Mouse (Mus musculus) midbrain, embryonic 16.5 days (tissue): ENCODE measurements around the gene Slc22a16. TPM values are rescaled to one million over a fixed set of nuclear protein-coding genes. Genes with fewer than 3 reads are reported as not detected.

ENCODE experiments used
- ATAC-seq: fragments of 200-750 bp; cut with Nextera tagmentation; 2 replicates; pipeline ENCODE4 v1.8.0; 2017; ENCODE audit warnings: moderate TSS enrichment
- H3K27ac ChIP-seq: fragments of 300-500 bp; sonication (generic); 2 replicates; pipeline ENCODE4 v1.5.1; 2014; ENCODE audit warnings: mild to moderate bottlenecking, low read length, mixed read lengths
- H3K27me3 ChIP-seq: fragments of 300-500 bp; sonication (generic); 2 replicates; pipeline ENCODE4 v1.6.1; 2014; ENCODE audit warnings: low read depth, low read length, mixed read lengths; ENCODE audit not compliant: control insufficient read depth, insufficient read depth
- H3K36me3 ChIP-seq: fragments of 300-500 bp; sonication (generic); 2 replicates; pipeline ENCODE4 v1.6.1; 2014; ENCODE audit warnings: mild to moderate bottlenecking, low read length, moderate library complexity, mixed read lengths; ENCODE audit not compliant: control insufficient read depth, insufficient read depth
- H3K4me1 ChIP-seq: fragments of 300-500 bp; sonication (generic); 2 replicates; pipeline ENCODE4 v1.6.1; 2014; ENCODE audit warnings: mild to moderate bottlenecking, low read length, mixed read lengths; ENCODE audit not compliant: control insufficient read depth, insufficient read depth
- H3K4me2 ChIP-seq: fragments of 300-500 bp; sonication (generic); 2 replicates; pipeline ENCODE4 v1.6.1; 2014; ENCODE audit warnings: mild to moderate bottlenecking, low read length, mixed read lengths
- H3K4me3 ChIP-seq: fragments of 300-500 bp; sonication (generic); 2 replicates; pipeline ENCODE4 v1.5.1; 2014; ENCODE audit warnings: low read depth, mild to moderate bottlenecking, low read length, moderate library complexity, mixed read lengths
- H3K9ac ChIP-seq: fragments of 300-500 bp; sonication (generic); 2 replicates; pipeline ENCODE4 v1.6.1; 2014; ENCODE audit warnings: low read depth, low read length, mixed read lengths
- H3K9me3 ChIP-seq: fragments of 300-500 bp; sonication (generic); replicated peaks from 2 replicates; pipeline ENCODE4 v1.6.1; 2014; ENCODE audit warnings: mild to moderate bottlenecking, low read length, mixed read lengths; ENCODE audit not compliant: control insufficient read depth, poor library complexity, severe bottlenecking
- WGBS: fragments of 180-500 bp; shearing (Covaris S2); extraction: QIAGEN DNeasy Blood & Tissue Kit; methylation state at CpG from one replicate; pipeline ENCODE4 v1.1.7; 2014; 5-methylcytosine and 5-hydroxymethylcytosine counted together
- polyA plus RNA-seq: library from polyadenylated mRNA; unstranded; fragments of >200 nt; fragmentation: Nextera tagmentation; extraction: Ambion mirVana; gene quantifications from 2 replicates; pipeline ENCODE4 v1.2.1, GENCODE M21; 2015

Gene Slc22a16
- polyA plus RNA-seq, 1 experiment from 2014 or later: not detected

DNA sequence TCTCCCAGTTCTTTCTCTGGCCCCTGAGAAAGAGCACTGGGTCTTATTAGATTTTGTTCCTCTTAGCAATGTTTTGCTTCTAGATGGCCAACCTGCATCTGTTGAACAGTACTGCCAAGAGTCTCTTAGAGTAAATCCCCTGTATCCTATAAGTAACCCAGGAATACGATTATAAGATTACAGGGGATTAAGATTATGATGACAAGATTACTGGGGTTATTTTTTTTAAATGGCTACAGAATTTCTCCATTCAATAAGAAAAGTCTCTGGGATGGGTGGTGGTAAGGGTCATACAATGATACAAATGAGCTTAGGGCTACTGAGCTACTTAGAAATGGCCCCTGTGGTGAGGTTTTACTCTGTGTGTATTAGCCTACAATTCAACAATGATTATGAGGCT lies 75.2 kb downstream of the Slc22a16 start:
- ATAC-seq: no peak
- no peak overlapping the region for H3K4me3 ChIP-seq

DNA sequence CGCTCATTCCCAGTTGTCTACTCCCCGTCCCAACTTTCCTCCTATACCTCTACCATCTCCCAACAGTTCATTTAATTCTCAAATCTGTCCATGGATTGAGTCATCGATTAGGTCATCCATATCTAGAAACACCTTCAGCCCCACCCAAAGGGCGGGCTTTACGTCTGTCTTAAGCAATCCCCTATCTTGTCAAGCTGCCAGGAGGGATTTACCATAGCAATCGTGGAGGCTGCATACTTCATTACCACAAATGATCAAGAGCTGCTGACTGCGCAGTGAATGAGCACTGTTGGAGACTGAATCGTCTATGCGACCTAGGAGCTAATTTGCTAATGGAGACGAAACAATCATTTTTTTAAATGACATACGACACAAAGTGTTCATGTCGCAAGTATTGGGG lies 78.6 kb downstream of the Slc22a16 start:
- H3K4me2 ChIP-seq: no peak overlapping the region
- H3K4me1 ChIP-seq: 0 out of 2 replicates have a peak, but pooled peaks cover 2% of the 10 kb centered on the region
- no peak overlapping the region for H3K27ac ChIP-seq
- ATAC-seq: no peak
- H3K4me3 ChIP-seq: no peak overlapping the region
- WGBS: 81% methylated on average over 12 of the region's 12 CpGs
- no peaks in the 10 kb centered on the region for H3K9me3 ChIP-seq
- no peak overlapping the region for H3K9ac ChIP-seq
- no peaks in the 10 kb centered on the region for H3K27me3 ChIP-seq
- H3K36me3 ChIP-seq: no peaks in the 10 kb centered on the region

More for the DNA sequence above, 75.2 kb downstream of the Slc22a16 start:
- H3K9ac ChIP-seq: no peak overlapping the region
- no peak overlapping the region for H3K27ac ChIP-seq
- H3K4me2 ChIP-seq: no peak overlapping the region
- no peaks in the 10 kb centered on the region for H3K27me3 ChIP-seq
- no peaks in the 10 kb centered on the region for H3K4me1 ChIP-seq
- 63% methylated on average over 1 of the region's 1 CpGs for WGBS
- H3K36me3 ChIP-seq: no peaks in the 10 kb centered on the region
- H3K9me3 ChIP-seq: no peaks in the 10 kb centered on the region

DNA sequence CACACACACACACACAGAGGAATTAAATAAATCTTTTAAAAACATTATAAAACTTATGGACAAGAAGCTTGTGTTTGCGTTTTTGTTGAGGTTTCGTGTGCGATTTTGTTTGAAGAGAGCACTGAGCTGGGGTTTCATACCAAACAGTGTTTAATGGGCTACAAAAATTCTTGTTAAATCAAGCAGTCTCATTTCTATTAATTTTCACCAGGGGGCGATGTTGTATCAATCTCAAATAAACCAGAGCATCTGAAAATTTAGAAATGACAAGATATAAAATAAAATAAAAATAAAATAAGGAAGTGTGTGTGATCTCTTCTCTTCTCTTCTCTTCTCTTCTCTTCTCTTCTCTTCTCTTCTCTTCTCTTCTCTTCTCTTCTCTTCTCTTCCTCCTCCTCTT lies 79.5 kb downstream of the Slc22a16 start:
- Histone ChIP-seq H3K9me3 (no peaks in the 10 kb centered on the region), H3K27me3 (no peaks in the 10 kb centered on the region), H3K36me3 (no peaks in the 10 kb centered on the region), H3K4me3 (no peak overlapping the region), H3K4me2 (no peak overlapping the region), H3K9ac (no peak overlapping the region), H3K4me1 (peaks cover 2% of the 10 kb centered on the region; the same call in 1 of the 2 replicates), H3K27ac (no peak overlapping the region)
- no peak for ATAC-seq
- 35% methylated on average over 4 of the region's 4 CpGs for WGBS

DNA sequence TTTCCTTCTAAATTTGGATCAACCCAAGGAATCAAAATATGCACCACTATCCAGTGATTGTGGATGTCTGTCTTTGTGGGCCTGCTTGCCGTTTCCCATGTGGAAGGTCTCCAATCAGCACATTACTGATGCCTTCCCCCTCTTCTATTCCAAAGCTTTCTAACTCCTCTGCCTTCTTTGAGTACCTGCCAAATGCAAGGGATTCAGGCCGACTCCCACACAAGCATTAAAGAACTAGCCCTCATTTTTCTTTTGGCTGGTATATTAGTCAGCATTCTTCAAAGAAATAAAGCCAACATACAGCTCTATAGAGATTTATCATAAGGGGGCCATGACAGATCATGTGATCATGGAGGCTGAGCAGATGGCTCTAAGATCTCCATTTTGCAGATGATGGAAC lies 81.5 kb downstream of the Slc22a16 start:
- Histone ChIP-seq H3K9me3 (no peaks in the 10 kb centered on the region), H3K4me2 (no peak overlapping the region), H3K27me3 (no peaks in the 10 kb centered on the region), H3K36me3 (no peaks in the 10 kb centered on the region), H3K9ac (no peak overlapping the region), H3K4me1 (peaks cover 2% of the 10 kb centered on the region; the same call in 1 of the 2 replicates), H3K4me3 (no peak overlapping the region), H3K27ac (no peak overlapping the region)
- no peak for ATAC-seq
- WGBS: 70% methylated on average over 2 of the region's 2 CpGs

Other genes starting within 250 kb of the Slc22a16 start
- 7.2 and 7.7 TPM in 2 replicates for gene Cdk19, start 230.8 kb upstream of the Slc22a16 start, polyA plus RNA-seq
- gene Ddo, start 59.7 kb downstream of the Slc22a16 start, polyA plus RNA-seq: 1.2 and 1.3 TPM in 2 replicates
- 0.72 and 0.78 TPM in 2 replicates for gene Mettl24, start 112.9 kb downstream of the Slc22a16 start, polyA plus RNA-seq